Mouse (Mus musculus) heart, adult 18-20 months (tissue): ENCODE results near the gene Rnf40. TPM values are rescaled to one million over a fixed set of nuclear protein-coding genes. Genes with fewer than 3 reads are reported as not detected.

Source experiments
- DNase-seq, 2 experiments: peaks; one replicate each; pipeline ENCODE4 v3.0.0; 2021 to 2022; ENCODE audit warnings: mixed read lengths in 1 of 2
- total RNA-seq, 2 experiments: library from RNA; stranded (reverse); gene quantifications; 2 replicates each; pipeline ENCODE4 v1.2.3; 2021

Rnf40 gene
- total RNA-seq, 2 experiments from 2014 or later = 41.0 to 42.8 TPM

GRCm38 (mm10) chr7:127649206-127649605 is 60.6 kb downstream of the Rnf40 start:
- DNase-seq = no peak

GRCm38 (mm10) chr7:127651624-127652023 is 63.1 kb downstream of the Rnf40 start:
- DNase-seq = no peak

- no peak for DNase-seq
These were observed 63.5 kb downstream of the Rnf40 start for GRCm38 (mm10) chr7:127652050-127652449.

GRCm38 (mm10) chr7:127654318-127654717 is 65.8 kb downstream of the Rnf40 start:
- DNase-seq = no peak

Other genes with a start within 250 kb of the Rnf40 start
- 10 to 100 TPM; 35.9 to 42.9 TPM for gene Zfp768, start 243.2 kb upstream of the Rnf40 start, total RNA-seq
- 1 to 10 TPM; 3.4 to 5.1 TPM for gene Zfp747, start 212.7 kb upstream of the Rnf40 start, total RNA-seq
- 1 to 10 TPM; 1.6 to 1.7 TPM for gene 9130019O22Rik, start 201.6 kb upstream of the Rnf40 start, total RNA-seq
- gene E430018J23Rik, start 195.1 kb upstream of the Rnf40 start, total RNA-seq = 1 to 10 TPM; 3.4 to 3.7 TPM
- gene Zfp764, start 181.9 kb upstream of the Rnf40 start, total RNA-seq = 1 to 10 TPM; 2.4 to 3.3 TPM
- 1 to 10 TPM; 1.7 to 2.4 TPM for gene Zfp688, start 166.7 kb upstream of the Rnf40 start, total RNA-seq
- 1 to 10 TPM; 1.3 TPM for gene Zfp689, start 139.6 kb upstream of the Rnf40 start, total RNA-seq
- 10 to 100 TPM; 21.1 to 22.2 TPM for gene Prr14, start 129.2 kb upstream of the Rnf40 start, total RNA-seq
- 10 to 100 TPM; 24.2 to 31.1 TPM for gene Fbrs, start 109.6 kb upstream of the Rnf40 start, total RNA-seq
- gene Srcap, start 76.8 kb upstream of the Rnf40 start, total RNA-seq = 10 to 100 TPM; 47.1 to 56.4 TPM
- 10 to 100 TPM in 1 of 2 experiments, 1 to 10 TPM in 1; 9.7 to 11.4 TPM for gene Gm42715, start 69.2 kb upstream of the Rnf40 start, total RNA-seq
- not detected for gene Tmem265, start 27.4 kb upstream of the Rnf40 start, total RNA-seq
- 10 to 100 TPM; 14.9 to 16.4 TPM for gene Phkg2, start 15.4 kb upstream of the Rnf40 start, total RNA-seq
- 10 to 100 TPM; 12.6 to 15.4 TPM for gene Ccdc189, start 172 bp upstream of the Rnf40 start, total RNA-seq
- 10 to 100 TPM; 16.5 TPM for gene Zfp629, start 27.0 kb downstream of the Rnf40 start, total RNA-seq
- 10 to 100 TPM; 34.1 to 35.4 TPM for gene Bcl7c, start 120.2 kb downstream of the Rnf40 start, total RNA-seq
- gene Ctf1, start 124.0 kb downstream of the Rnf40 start, total RNA-seq = 1 to 10 TPM; 8.8 to 9.7 TPM
- not detected for gene Ctf2, start 143.4 kb downstream of the Rnf40 start, total RNA-seq
- gene Fbxl19, start 155.8 kb downstream of the Rnf40 start, total RNA-seq = 1 to 10 TPM; 3.3 to 4.0 TPM
- gene Orai3, start 181.0 kb downstream of the Rnf40 start, total RNA-seq = 10 to 100 TPM; 20.5 to 26.4 TPM
- gene Setd1a, start 187.9 kb downstream of the Rnf40 start, total RNA-seq = 10 to 100 TPM; 15.8 to 19.5 TPM
- gene Gm49388, start 196.8 kb downstream of the Rnf40 start, total RNA-seq = 1 to 10 TPM; 2.5 to 2.6 TPM
- gene Hsd3b7, start 211.8 kb downstream of the Rnf40 start, total RNA-seq = 10 to 100 TPM; 10.8 to 13.9 TPM
- gene Stx4a, start 235.5 kb downstream of the Rnf40 start, total RNA-seq = 10 to 100 TPM; 66.5 to 67.0 TPM
- under 1 TPM; 0.30 to 0.72 TPM for gene Stx1b, start 235.8 kb downstream of the Rnf40 start, total RNA-seq